ENCODE assay signal across 27 mouse cellular contexts in the genomic region with DNA sequence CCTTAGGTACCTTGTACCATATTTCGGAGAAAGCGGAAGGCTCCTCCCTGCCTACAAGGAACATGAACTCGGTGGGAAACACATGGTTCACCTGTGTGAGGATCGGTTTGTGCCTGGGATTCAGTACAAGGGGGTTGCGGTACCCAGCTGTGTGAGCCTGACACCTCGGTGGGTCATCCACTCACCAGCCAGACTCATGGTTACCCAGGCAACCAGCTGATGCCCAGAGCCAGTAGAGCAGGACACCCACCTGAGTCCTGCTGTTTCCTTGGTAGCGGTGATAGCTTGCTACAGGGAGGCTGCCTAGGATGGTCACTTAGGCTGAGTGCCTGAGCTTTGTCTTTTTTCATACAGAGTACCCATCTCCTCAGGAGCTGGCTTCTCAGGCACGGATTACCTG.
DNase-seq lines count a peak whose midpoint lies in the region; ATAC-seq and TF ChIP-seq lines count a peak whose summit lies in the region.
"Had no signal": no experiment of that assay in that cellular context is flagged by ENCODE, and none has a peak within 500 bp of the region (broad histone marks: within the 10 kb centered on the region; RNA-seq: fewer than 3 reads in every experiment).

No protein-coding gene starts in this region.

- peaks cover 13% of the 10 kb centered on the region for H3K36me3 ChIP-seq in forebrain, embryonic 13.5 days (ENCODE audit: poor library complexity, severe bottlenecking)
- H3K36me3 ChIP-seq in forebrain, embryonic 14.5 days (ENCODE audit: control insufficient read depth, insufficient read depth, low read length), result no peaks in the 10 kb centered on the region
- H3K36me3 ChIP-seq in neural tube, embryonic 13.5 days, result peaks cover 12% of the 10 kb centered on the region; the same call in 1 of the 2 replicates
- H3K36me3 ChIP-seq in hindbrain, embryonic 16.5 days (ENCODE audit: control insufficient read depth, insufficient read depth, low read length), result no peaks in the 10 kb centered on the region

- no peaks in the 10 kb centered on the region for H3K27me3 ChIP-seq in forebrain, embryonic 13.5 days
- H3K27me3 ChIP-seq in forebrain, embryonic 14.5 days (replicated peaks; ENCODE audit: control insufficient read depth, insufficient read depth, low read length), result no peaks in the 10 kb centered on the region
- no peaks in the 10 kb centered on the region for H3K27me3 ChIP-seq in neural tube, embryonic 13.5 days
- no peaks in the 10 kb centered on the region for H3K27me3 ChIP-seq in hindbrain, embryonic 16.5 days (replicated peaks; ENCODE audit: control insufficient read depth, insufficient read depth, low read length)
- H3K27me3 ChIP-seq: embryonic facial prominence, embryonic 15.5 days; limb, embryonic 15.5 days; liver, embryonic 15.5 days; lung, embryonic 15.5 days had no signal

- H3K27ac ChIP-seq in forebrain, embryonic 13.5 days, result peak overlapping the region; percentile 35; the same call in 1 of the 2 replicates
- H3K27ac ChIP-seq in forebrain, embryonic 14.5 days (ENCODE audit: low read depth, low read length), result no peak overlapping the region
- peak overlapping the region; percentile 20; the same call in 1 of the 2 replicates for H3K27ac ChIP-seq in neural tube, embryonic 13.5 days (replicated peaks)
- peak overlapping the region; percentile 17; the same call in 1 of the 2 replicates for H3K27ac ChIP-seq in hindbrain, embryonic 16.5 days (ENCODE audit: low read depth, low read length)
- H3K27ac ChIP-seq in olfactory bulb, adult 2 months (ENCODE audit: insufficient read depth, low read depth, low read length), result 0 out of 2 replicates have a peak overlapping the region, but pooled peaks have one; percentile 7
- H3K27ac ChIP-seq: embryonic facial prominence, embryonic 15.5 days; limb, embryonic 15.5 days; liver, embryonic 15.5 days; lung, embryonic 15.5 days; stomach, postnatal 0 days had no signal

- TF ChIP-seq POLR2A in olfactory bulb, adult 2 months (IDR thresholded peaks at IDR 0.05; ENCODE audit: insufficient read depth, low read depth, low read length), result no peak

- no peak for TF ChIP-seq CTCF in olfactory bulb, adult 2 months (IDR thresholded peaks at IDR 0.05; ENCODE audit: insufficient read depth, low read depth, low read length)

- no peak overlapping the region for H3K9ac ChIP-seq in forebrain, embryonic 13.5 days
- no peak overlapping the region for H3K9ac ChIP-seq in forebrain, embryonic 14.5 days (ENCODE audit: low read length)
- H3K9ac ChIP-seq in neural tube, embryonic 13.5 days, result no peak overlapping the region
- no peak overlapping the region for H3K9ac ChIP-seq in hindbrain, embryonic 16.5 days (ENCODE audit: low read depth, low read length)
- H3K9ac ChIP-seq: embryonic facial prominence, embryonic 15.5 days; limb, embryonic 15.5 days; liver, embryonic 15.5 days; lung, embryonic 15.5 days had no signal

- H3K9me3 ChIP-seq in forebrain, embryonic 13.5 days (replicated peaks), result 0 out of 2 replicates have a peak, but pooled peaks cover 7% of the 10 kb centered on the region
- no peaks in the 10 kb centered on the region for H3K9me3 ChIP-seq in forebrain, embryonic 14.5 days (replicated peaks; ENCODE audit: control insufficient read depth, low read length)
- no peaks in the 10 kb centered on the region for H3K9me3 ChIP-seq in neural tube, embryonic 13.5 days
- H3K9me3 ChIP-seq in hindbrain, embryonic 16.5 days (ENCODE audit: control insufficient read depth, low read length), result no peaks in the 10 kb centered on the region
- H3K9me3 ChIP-seq: embryonic facial prominence, embryonic 15.5 days; limb, embryonic 15.5 days; liver, embryonic 15.5 days; lung, embryonic 15.5 days had no signal

- no peak for DNase-seq in forebrain, embryonic 14.5 days (ENCODE audit: low spot score)
- DNase-seq in neural tube, embryonic 10.5 days (ENCODE audit: extremely low spot score, low spot score), result no peak
- no peak for DNase-seq in frontal cortex, postnatal 36 days (ENCODE audit: low spot score in 2 of 2)
- DNase-seq: adrenal gland, postnatal 36 days; cerebellum, adult 11-12 months; cerebellum, postnatal 25 days; heart, adult 11 months; kidney, adult 9 months; kidney, postnatal 25 days; left cerebral cortex, postnatal 4 days; lung, postnatal 4 days; thymus, adult 2 months; thymus, postnatal 4 days had no signal

- no peak overlapping the region for H3K4me2 ChIP-seq in forebrain, embryonic 13.5 days
- no peak overlapping the region for H3K4me2 ChIP-seq in forebrain, embryonic 14.5 days (ENCODE audit: low read length)
- no peak overlapping the region for H3K4me2 ChIP-seq in neural tube, embryonic 13.5 days
- H3K4me2 ChIP-seq in hindbrain, embryonic 16.5 days (ENCODE audit: low read length), result no peak overlapping the region
- H3K4me2 ChIP-seq: embryonic facial prominence, embryonic 15.5 days; heart, embryonic 11.5 days; limb, embryonic 15.5 days; liver, embryonic 15.5 days; lung, embryonic 15.5 days had no signal

- peaks cover 48% of the 10 kb centered on the region for H3K4me1 ChIP-seq in forebrain, embryonic 13.5 days
- H3K4me1 ChIP-seq in forebrain, embryonic 14.5 days (ENCODE audit: control insufficient read depth, insufficient read depth, low read length), result peaks cover 19% of the 10 kb centered on the region; the same call in 1 of the 2 replicates
- H3K4me1 ChIP-seq in neural tube, embryonic 13.5 days (replicated peaks), result peaks cover 75% of the 10 kb centered on the region
- peaks cover 28% of the 10 kb centered on the region for H3K4me1 ChIP-seq in hindbrain, embryonic 16.5 days (ENCODE audit: control insufficient read depth, insufficient read depth, low read depth, low read length)
- peaks cover 69% of the 10 kb centered on the region for H3K4me1 ChIP-seq in olfactory bulb, adult 2 months (ENCODE audit: control insufficient read depth, insufficient read depth, low read length)

- no peak overlapping the region for H3K4me3 ChIP-seq in forebrain, embryonic 13.5 days
- H3K4me3 ChIP-seq in forebrain, embryonic 14.5 days (ENCODE audit: low read depth, low read length), result no peak overlapping the region
- no peak overlapping the region for H3K4me3 ChIP-seq in neural tube, embryonic 13.5 days
- H3K4me3 ChIP-seq in hindbrain, embryonic 16.5 days (ENCODE audit: low read length), result no peak overlapping the region
- no peak overlapping the region for H3K4me3 ChIP-seq in olfactory bulb, adult 2 months (ENCODE audit: insufficient read depth, low read depth, low read length)
- H3K4me3 ChIP-seq: embryonic facial prominence, embryonic 15.5 days; limb, embryonic 15.5 days; liver, embryonic 15.5 days; lung, embryonic 15.5 days; myocyte had no signal

- peak; percentile 17; the same call in 1 of the 2 replicates for ATAC-seq in forebrain, embryonic 13.5 days
- ATAC-seq in forebrain, embryonic 14.5 days, result no peak
- peak; percentile 30; the same call in 1 of the 2 replicates for ATAC-seq in neural tube, embryonic 13.5 days (ENCODE audit: low read depth)
- peak; percentile 34 for ATAC-seq in hindbrain, embryonic 16.5 days
- ATAC-seq in megakaryocyte, adult 5-6 weeks (ENCODE audit: poor library complexity, severe bottlenecking), result no peak
- ATAC-seq: CD4-positive, CD25-positive, alpha-beta regulatory T cell, adult 4 months; intestine, embryonic 16.5 days had no signal

- 77% methylated on average over 8 of the region's 8 CpGs for WGBS in forebrain, embryonic 13.5 days
- 80% methylated on average over 8 of the region's 8 CpGs for WGBS in forebrain, embryonic 14.5 days
- WGBS in neural tube, embryonic 13.5 days, result 67% methylated on average over 8 of the region's 8 CpGs
- 61% methylated on average over 8 of the region's 8 CpGs for WGBS in hindbrain, embryonic 16.5 days
- 80% methylated on average over 8 of the region's 8 CpGs for WGBS in olfactory bulb, adult 2 months

Comparison
In these comparisons a context has a peak if more than half of its experiments do, and no peak if none do; other contexts are left out.
1. ATAC-seq: peak in forebrain, embryonic 13.5 days (single experiment), neural tube, embryonic 13.5 days (single experiment) and hindbrain, embryonic 16.5 days (single experiment); none in forebrain, embryonic 14.5 days (single experiment) and megakaryocyte, adult 5-6 weeks (single experiment).